Mouse (Mus musculus) midbrain, embryonic 15.5 days (tissue): ENCODE measurements around the gene Kif14. TPM values are rescaled to one million over a fixed set of nuclear protein-coding genes. Genes with fewer than 3 reads are reported as not detected.
A peak's percentile ranks its signal among the peaks of the same experiment; 100 is the strongest.
"Not testable (repeated sequence)": the region's sequence is repeated elsewhere in the genome, so short reads cannot be mapped to it uniquely, and the experiment has no call there.

Experiments
- ATAC-seq: fragments of 200-750 bp; cut with Nextera tagmentation; replicated peaks from 2 replicates; pipeline ENCODE4 v1.8.0; 2017; ENCODE audit warnings: moderate TSS enrichment
- H3K27ac ChIP-seq: fragments of 300-500 bp; sonication (generic); 2 replicates; pipeline ENCODE4 v1.5.1; 2015; ENCODE audit warnings: mild to moderate bottlenecking, inconsistent platforms
- H3K27me3 ChIP-seq: fragments of 300-500 bp; sonication (generic); replicated peaks from 2 replicates; pipeline ENCODE4 v1.6.1; 2015; ENCODE audit warnings: inconsistent platforms
- H3K36me3 ChIP-seq: fragments of 300-500 bp; sonication (generic); replicated peaks from 2 replicates; pipeline ENCODE4 v1.6.1; 2015; ENCODE audit warnings: inconsistent platforms
- H3K4me1 ChIP-seq: fragments of 300-500 bp; sonication (generic); 2 replicates; pipeline ENCODE4 v1.6.1; 2015; ENCODE audit warnings: inconsistent platforms
- H3K4me2 ChIP-seq: fragments of 300-500 bp; sonication (generic); 2 replicates; pipeline ENCODE4 v1.6.1; 2015; ENCODE audit warnings: inconsistent platforms, mild to moderate bottlenecking, moderate library complexity
- H3K4me3 ChIP-seq: fragments of 300-500 bp; sonication (generic); 2 replicates; pipeline ENCODE4 v1.5.1; 2015; ENCODE audit warnings: mild to moderate bottlenecking, inconsistent platforms
- H3K9ac ChIP-seq: fragments of 300-500 bp; sonication (generic); 2 replicates; pipeline ENCODE4 v1.6.1; 2015; ENCODE audit warnings: mild to moderate bottlenecking, inconsistent platforms
- H3K9me3 ChIP-seq: fragments of 300-500 bp; sonication (generic); 2 replicates; pipeline ENCODE4 v1.6.1; 2016; ENCODE audit warnings: inconsistent platforms
- WGBS: fragments of 180-500 bp; shearing (Covaris S2); methylation state at CpG from one replicate; pipeline ENCODE4 v1.1.7; 2015; ENCODE audit warnings: mixed read lengths; 5-methylcytosine and 5-hydroxymethylcytosine counted together
- polyA plus RNA-seq: library from polyadenylated mRNA; unstranded; fragments of >200 nt; fragmentation: Nextera tagmentation; extraction: Ambion mirVana; gene quantifications from 2 replicates; pipeline ENCODE4 v1.2.1, GENCODE M21; 2015

Kif14 gene
- polyA plus RNA-seq, 1 experiment from 2014 or later = 0.53 TPM

GRCm38 (mm10) chr1:136541618-136542376 is 75.7 kb downstream of the Kif14 start:
- no peak for ATAC-seq
- Histone ChIP-seq H3K27ac (no peak overlapping the region), H3K9ac (no peak overlapping the region), H3K36me3 (no peaks in the 10 kb centered on the region), H3K9me3 (no peaks in the 10 kb centered on the region), H3K4me2 (no peak overlapping the region), H3K4me1 (no peaks in the 10 kb centered on the region), H3K4me3 (no peak overlapping the region), H3K27me3 (no peaks in the 10 kb centered on the region)
- 81% methylated on average over 12 of the region's 12 CpGs for WGBS

- no peak overlapping the region for H3K4me2 ChIP-seq
- H3K36me3 ChIP-seq = no peaks in the 10 kb centered on the region
- no peaks in the 10 kb centered on the region for H3K4me1 ChIP-seq
- ATAC-seq = no peak
- H3K9ac ChIP-seq = no peak overlapping the region
- H3K9me3 ChIP-seq = no peaks in the 10 kb centered on the region
- no peak overlapping the region for H3K4me3 ChIP-seq
- WGBS = 44% methylated on average over 7 of the region's 7 CpGs
- no peak overlapping the region for H3K27ac ChIP-seq
- no peaks in the 10 kb centered on the region for H3K27me3 ChIP-seq
Observed at GRCm38 (mm10) chr1:136543920-136544319, 77.8 kb downstream of the Kif14 start.

GRCm38 (mm10) chr1:136547068-136547467 is 80.9 kb downstream of the Kif14 start:
- Histone ChIP-seq H3K4me1 (peaks cover 4% of the 10 kb centered on the region; the same call in 1 of the 2 replicates), H3K9me3 (no peaks in the 10 kb centered on the region), H3K27me3 (no peaks in the 10 kb centered on the region), H3K9ac (no peak overlapping the region), H3K4me3 (no peak overlapping the region), H3K27ac (no peak overlapping the region), H3K36me3 (no peaks in the 10 kb centered on the region), H3K4me2 (no peak overlapping the region)
- 89% methylated on average over 2 of the region's 2 CpGs for WGBS
- ATAC-seq = no peak

GRCm38 (mm10) chr1:136550285-136550684 is 84.1 kb downstream of the Kif14 start:
- ATAC-seq = 0 out of 2 replicates have a peak, but pooled peaks have one; percentile 46
- no peaks in the 10 kb centered on the region for H3K9me3 ChIP-seq
- H3K4me3 ChIP-seq = no peak overlapping the region
- no peak overlapping the region for H3K9ac ChIP-seq
- WGBS = 95% methylated on average over 6 of the region's 6 CpGs
- H3K36me3 ChIP-seq = no peaks in the 10 kb centered on the region
- 0 out of 2 replicates have a peak, but pooled peaks cover 3% of the 10 kb centered on the region for H3K27me3 ChIP-seq
- peaks cover 4% of the 10 kb centered on the region; the same call in 1 of the 2 replicates for H3K4me1 ChIP-seq
- no peak overlapping the region for H3K4me2 ChIP-seq
- no peak overlapping the region for H3K27ac ChIP-seq

GRCm38 (mm10) chr1:136550851-136551540 is 84.9 kb downstream of the Kif14 start:
- Histone ChIP-seq H3K9me3 (no peaks in the 10 kb centered on the region), H3K4me1 (peaks cover 4% of the 10 kb centered on the region; the same call in 1 of the 2 replicates), H3K4me3 (no peak overlapping the region), H3K4me2 (no peak overlapping the region), H3K36me3 (no peaks in the 10 kb centered on the region), H3K9ac (no peak overlapping the region), H3K27me3 (0 out of 2 replicates have a peak, but pooled peaks cover 3% of the 10 kb centered on the region), H3K27ac (no peak overlapping the region)
- peak; percentile 81 for ATAC-seq
- 25% methylated on average over 16 of the region's 16 CpGs for WGBS

- 84% methylated on average over 3 of the region's 3 CpGs for WGBS
- no peak overlapping the region for H3K27ac ChIP-seq
- no peak overlapping the region for H3K4me3 ChIP-seq
- no peak for ATAC-seq
- H3K27me3 ChIP-seq = 0 out of 2 replicates have a peak, but pooled peaks cover 3% of the 10 kb centered on the region
- peaks cover 4% of the 10 kb centered on the region; the same call in 1 of the 2 replicates for H3K4me1 ChIP-seq
- H3K9me3 ChIP-seq = no peaks in the 10 kb centered on the region
- no peak overlapping the region for H3K9ac ChIP-seq
- no peaks in the 10 kb centered on the region for H3K36me3 ChIP-seq
- H3K4me2 ChIP-seq = no peak overlapping the region
Observed at GRCm38 (mm10) chr1:136554686-136555085, 88.5 kb downstream of the Kif14 start.

GRCm38 (mm10) chr1:136555892-136556291 is 89.7 kb downstream of the Kif14 start:
- H3K27me3 ChIP-seq = 0 out of 2 replicates have a peak, but pooled peaks cover 3% of the 10 kb centered on the region
- no peak overlapping the region for H3K27ac ChIP-seq
- no peak for ATAC-seq
- 50% methylated on average over 7 of the region's 7 CpGs for WGBS
- H3K4me1 ChIP-seq = peaks cover 4% of the 10 kb centered on the region; the same call in 1 of the 2 replicates
- H3K4me3 ChIP-seq = no peak overlapping the region
- no peaks in the 10 kb centered on the region for H3K9me3 ChIP-seq
- H3K9ac ChIP-seq = no peak overlapping the region
- H3K36me3 ChIP-seq = no peaks in the 10 kb centered on the region
- no peak overlapping the region for H3K4me2 ChIP-seq

- not testable (repeated sequence) for H3K4me2 ChIP-seq, H3K9ac ChIP-seq, H3K4me1 ChIP-seq, H3K36me3 ChIP-seq, H3K27me3 ChIP-seq, H3K27ac ChIP-seq, H3K9me3 ChIP-seq, ATAC-seq, H3K4me3 ChIP-seq
- 97% methylated on average over 2 of the region's 2 CpGs for WGBS
Observed at GRCm38 (mm10) chr1:136556643-136557042, 90.5 kb downstream of the Kif14 start.

GRCm38 (mm10) chr1:136557436-136557835 is 91.3 kb downstream of the Kif14 start:
- Histone ChIP-seq H3K4me3 (no peak overlapping the region), H3K9ac (no peak overlapping the region), H3K9me3 (no peaks in the 10 kb centered on the region), H3K27me3 (0 out of 2 replicates have a peak, but pooled peaks cover 3% of the 10 kb centered on the region), H3K4me1 (no peaks in the 10 kb centered on the region), H3K4me2 (no peak overlapping the region), H3K27ac (no peak overlapping the region), H3K36me3 (no peaks in the 10 kb centered on the region)
- 91% methylated on average over 12 of the region's 12 CpGs for WGBS
- ATAC-seq = no peak

- WGBS = 82% methylated on average over 5 of the region's 5 CpGs
- no peaks in the 10 kb centered on the region for H3K27me3 ChIP-seq
- no peaks in the 10 kb centered on the region for H3K4me1 ChIP-seq
- no peak for ATAC-seq
- no peak overlapping the region for H3K9ac ChIP-seq
- no peaks in the 10 kb centered on the region for H3K9me3 ChIP-seq
- no peak overlapping the region for H3K4me3 ChIP-seq
- no peak overlapping the region for H3K4me2 ChIP-seq
- no peak overlapping the region for H3K27ac ChIP-seq
- H3K36me3 ChIP-seq = no peaks in the 10 kb centered on the region
Observed at GRCm38 (mm10) chr1:136558762-136559161, 92.6 kb downstream of the Kif14 start.

- no peak overlapping the region for H3K4me2 ChIP-seq
- no peak overlapping the region for H3K9ac ChIP-seq
- WGBS = 62% methylated on average over 5 of the region's 5 CpGs
- no peaks in the 10 kb centered on the region for H3K36me3 ChIP-seq
- no peaks in the 10 kb centered on the region for H3K27me3 ChIP-seq
- no peak for ATAC-seq
- no peaks in the 10 kb centered on the region for H3K4me1 ChIP-seq
- no peaks in the 10 kb centered on the region for H3K9me3 ChIP-seq
- H3K4me3 ChIP-seq = no peak overlapping the region
- no peak overlapping the region for H3K27ac ChIP-seq
Observed at GRCm38 (mm10) chr1:136559284-136559683, 93.1 kb downstream of the Kif14 start.

GRCm38 (mm10) chr1:136559774-136560173 is 93.6 kb downstream of the Kif14 start:
- ATAC-seq = no peak
- no peak overlapping the region for H3K27ac ChIP-seq
- no peaks in the 10 kb centered on the region for H3K9me3 ChIP-seq
- no peaks in the 10 kb centered on the region for H3K4me1 ChIP-seq
- H3K4me2 ChIP-seq = no peak overlapping the region
- H3K27me3 ChIP-seq = no peaks in the 10 kb centered on the region
- H3K9ac ChIP-seq = no peak overlapping the region
- H3K4me3 ChIP-seq = no peak overlapping the region
- WGBS = 85% methylated on average over 9 of the region's 9 CpGs
- H3K36me3 ChIP-seq = no peaks in the 10 kb centered on the region
